Mouse (Mus musculus) limb, embryonic 15.5 days (tissue): Measurements from ENCODE around the gene Tgm2. TPM values are rescaled to one million over a fixed set of nuclear protein-coding genes. Genes with fewer than 3 reads are reported as not detected.
A peak's percentile ranks its signal among the peaks of the same experiment; 100 is the strongest.

ENCODE experiments used
- ATAC-seq: fragments of 200-750 bp; cut with Nextera tagmentation; 2 replicates; pipeline ENCODE4 v1.8.0; 2017; ENCODE audit warnings: low read depth, moderate TSS enrichment; ENCODE audit not compliant: insufficient number of reproducible peaks, low FRiP score, low TSS enrichment
- H3K27ac ChIP-seq: fragments of 300-500 bp; sonication (generic); 2 replicates; pipeline ENCODE4 v1.5.1; 2015; ENCODE audit warnings: moderate library complexity, mild to moderate bottlenecking, inconsistent platforms
- H3K27me3 ChIP-seq: fragments of 300-500 bp; sonication (generic); 2 replicates; pipeline ENCODE4 v1.6.1; 2015; ENCODE audit warnings: inconsistent platforms
- H3K36me3 ChIP-seq: fragments of 300-500 bp; sonication (generic); 2 replicates; pipeline ENCODE4 v1.6.1; 2015; ENCODE audit warnings: inconsistent platforms
- H3K4me1 ChIP-seq: fragments of 300-500 bp; sonication (generic); 2 replicates; pipeline ENCODE4 v1.6.1; 2015; ENCODE audit warnings: inconsistent platforms
- H3K4me2 ChIP-seq: fragments of 300-500 bp; sonication (generic); 2 replicates; pipeline ENCODE4 v1.6.1; 2015; ENCODE audit warnings: mild to moderate bottlenecking, inconsistent platforms
- H3K4me3 ChIP-seq: fragments of 300-500 bp; sonication (generic); 2 replicates; pipeline ENCODE4 v1.5.1; 2015; ENCODE audit warnings: mild to moderate bottlenecking, inconsistent platforms
- H3K9ac ChIP-seq: fragments of 300-500 bp; sonication (generic); 2 replicates; pipeline ENCODE4 v1.6.1; 2015; ENCODE audit warnings: inconsistent platforms
- H3K9me3 ChIP-seq: fragments of 300-500 bp; sonication (generic); 2 replicates; pipeline ENCODE4 v1.6.1; 2016; ENCODE audit warnings: inconsistent platforms
- WGBS: fragments of 180-500 bp; shearing (Covaris S2); methylation state at CpG from one replicate; pipeline ENCODE4 v1.1.7; 2015; 5-methylcytosine and 5-hydroxymethylcytosine counted together
- polyA plus RNA-seq: library from polyadenylated mRNA; unstranded; fragments of >200 nt; fragmentation: Nextera tagmentation; extraction: Ambion mirVana; gene quantifications from 2 replicates; pipeline ENCODE4 v1.2.1, GENCODE M21; 2015

Tgm2 gene
- polyA plus RNA-seq, 1 experiment from 2014 or later: 13.3 TPM

DNA sequence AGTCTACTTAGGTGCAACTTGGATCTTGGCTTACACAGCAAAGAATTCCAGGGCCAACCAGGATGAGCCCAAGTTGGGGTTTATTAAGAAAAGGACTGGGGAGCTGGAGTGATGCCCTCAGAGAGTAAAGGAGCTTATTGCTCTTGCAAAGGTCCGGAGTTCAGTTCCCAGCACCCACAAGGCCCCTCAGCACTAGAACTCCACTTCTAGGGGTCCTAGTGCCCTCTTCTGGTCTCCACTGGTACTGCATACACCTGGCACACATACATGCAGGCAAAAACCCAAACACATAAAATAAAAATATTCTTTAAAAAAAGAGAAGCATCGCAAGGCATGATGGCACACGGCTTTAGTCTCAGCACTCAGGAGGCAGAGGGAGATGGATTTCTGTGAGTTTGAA lies 4.8 kb upstream of the Tgm2 start:
- H3K36me3 ChIP-seq: no peaks in the 10 kb centered on the region
- H3K4me3 ChIP-seq: no peak overlapping the region
- no peak overlapping the region for H3K27ac ChIP-seq
- peaks cover 31% of the 10 kb centered on the region for H3K4me1 ChIP-seq
- no peak for ATAC-seq
- peaks cover 10% of the 10 kb centered on the region for H3K27me3 ChIP-seq
- H3K9ac ChIP-seq: no peak overlapping the region
- 97% methylated on average over 3 of the region's 3 CpGs for WGBS
- H3K9me3 ChIP-seq: no peaks in the 10 kb centered on the region
- no peak overlapping the region for H3K4me2 ChIP-seq

DNA sequence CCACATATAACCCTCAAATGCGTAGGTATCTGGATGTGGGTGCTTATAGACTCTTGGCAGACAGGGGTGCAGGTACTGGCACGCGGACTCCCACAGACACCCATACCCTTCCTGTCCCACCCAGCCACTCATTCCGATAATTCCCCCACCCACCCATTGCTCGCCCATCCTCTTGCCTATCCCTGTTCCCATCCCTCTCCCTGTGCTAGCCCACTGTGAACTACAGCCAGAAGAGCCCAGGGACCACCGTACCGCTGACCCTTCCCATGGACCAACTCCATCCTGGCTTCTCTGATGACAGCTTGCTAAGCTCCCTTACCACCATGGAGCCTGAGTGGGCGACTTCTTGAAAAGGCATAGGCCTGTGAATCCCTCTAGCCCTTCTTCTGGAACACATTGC lies 735 bp upstream of the Tgm2 start:
- Histone ChIP-seq H3K9ac (no peak overlapping the region), H3K27me3 (peaks cover 18% of the 10 kb centered on the region), H3K9me3 (no peaks in the 10 kb centered on the region), H3K27ac (no peak overlapping the region), H3K36me3 (no peaks in the 10 kb centered on the region), H3K4me1 (peaks cover 33% of the 10 kb centered on the region), H3K4me3 (no peak overlapping the region), H3K4me2 (no peak overlapping the region)
- WGBS: 90% methylated on average over 8 of the region's 8 CpGs
- ATAC-seq: no peak

DNA sequence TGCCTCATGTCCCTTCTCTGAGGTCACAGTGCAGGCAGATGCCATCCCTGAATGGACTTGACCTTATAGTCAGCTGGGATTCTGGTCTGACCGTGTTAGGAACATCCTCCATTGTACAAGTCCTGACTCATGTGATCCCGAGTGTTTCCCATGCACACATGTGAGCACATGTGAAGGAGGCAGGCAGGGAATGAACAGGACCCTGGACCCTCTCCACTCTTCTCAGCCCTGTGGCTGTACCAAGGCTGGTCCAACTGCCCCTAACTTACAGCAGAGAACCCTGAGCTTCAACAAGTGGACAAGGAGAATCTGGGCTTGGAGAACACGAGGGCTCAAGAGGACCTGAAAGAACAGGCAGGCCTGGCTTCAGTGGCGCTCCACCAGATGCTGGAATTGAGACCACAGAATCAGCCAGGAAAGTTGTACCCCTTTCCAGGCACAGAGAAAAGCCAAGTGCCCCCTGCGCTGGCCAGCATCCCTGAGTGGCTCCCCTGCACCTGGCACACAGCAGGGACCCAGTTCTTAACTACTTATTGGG lies 639 bp downstream of the Tgm2 start:
- peak overlapping the region; percentile 46 for H3K4me3 ChIP-seq
- H3K9ac ChIP-seq: no peak overlapping the region
- H3K4me2 ChIP-seq: peak overlapping the region; percentile 74
- no peaks in the 10 kb centered on the region for H3K9me3 ChIP-seq
- no peak overlapping the region for H3K27ac ChIP-seq
- H3K36me3 ChIP-seq: no peaks in the 10 kb centered on the region
- H3K27me3 ChIP-seq: peaks cover 18% of the 10 kb centered on the region
- peaks cover 47% of the 10 kb centered on the region for H3K4me1 ChIP-seq
- no peak for ATAC-seq
- 68% methylated on average over 5 of the region's 5 CpGs for WGBS

DNA sequence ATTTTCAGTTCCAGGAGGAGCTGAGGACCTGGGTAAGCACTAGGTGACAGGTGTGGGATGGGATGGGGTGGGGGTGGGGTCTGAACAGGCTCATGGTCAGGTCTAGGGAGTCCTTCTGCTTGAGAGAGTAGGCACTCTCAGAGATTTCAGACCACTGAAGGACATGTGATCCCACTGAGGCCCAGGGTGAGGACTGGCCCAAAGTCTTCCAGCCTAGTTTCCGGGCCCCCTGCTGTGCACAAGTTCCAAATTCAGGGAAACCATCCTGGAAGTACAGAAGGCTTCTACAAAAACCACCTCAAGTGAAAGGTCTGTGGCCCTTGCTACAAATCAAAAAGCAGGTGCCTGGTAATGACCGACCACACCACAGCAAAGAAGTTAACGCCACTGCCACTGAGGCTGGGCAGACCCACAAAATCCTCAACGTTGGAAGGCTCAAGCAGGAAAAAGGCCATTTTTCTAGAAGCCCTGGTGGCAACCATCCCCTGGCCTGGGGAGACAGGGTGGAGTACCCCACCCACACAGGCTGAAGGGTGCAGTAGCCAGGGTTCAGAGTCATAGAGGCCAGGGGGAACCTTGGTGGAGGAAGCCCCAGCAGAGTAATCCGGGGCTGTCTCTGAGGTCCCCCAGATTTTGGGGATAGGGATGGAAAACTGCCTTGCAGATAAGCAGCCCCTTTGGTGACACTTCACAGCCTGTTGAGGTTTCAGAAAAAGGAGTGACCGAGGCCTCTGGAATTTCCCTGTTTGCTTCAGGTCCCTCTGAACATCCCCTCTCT lies 1.3 kb downstream of the Tgm2 start:
- peaks cover 54% of the 10 kb centered on the region for H3K4me1 ChIP-seq

DNA sequence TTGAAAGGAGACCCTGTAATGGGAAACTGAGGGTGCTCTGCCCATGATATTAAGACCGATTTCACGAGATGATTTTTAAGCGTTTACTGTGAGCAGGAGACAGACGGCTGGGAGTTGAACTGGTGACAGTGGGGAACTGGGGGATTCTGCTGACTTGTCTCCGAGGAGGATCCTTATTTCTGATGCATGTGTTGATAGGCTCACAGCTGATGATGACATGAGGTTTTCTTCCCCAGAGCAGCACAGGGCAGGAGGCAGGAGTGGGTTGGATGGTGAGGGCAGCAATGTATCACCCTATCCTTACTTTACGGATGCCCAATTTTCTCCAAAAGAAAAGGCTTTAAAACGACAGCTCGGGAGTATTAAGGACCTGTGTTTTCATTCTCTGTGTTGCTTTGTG lies 2.0 kb downstream of the Tgm2 start:
- peaks cover 18% of the 10 kb centered on the region for H3K27me3 ChIP-seq
- WGBS: 54% methylated on average over 8 of the region's 8 CpGs
- H3K9ac ChIP-seq: no peak overlapping the region
- H3K36me3 ChIP-seq: no peaks in the 10 kb centered on the region
- H3K27ac ChIP-seq: no peak overlapping the region
- H3K4me1 ChIP-seq: peaks cover 60% of the 10 kb centered on the region
- no peak for ATAC-seq
- H3K4me3 ChIP-seq: no peak overlapping the region
- no peak overlapping the region for H3K4me2 ChIP-seq
- no peaks in the 10 kb centered on the region for H3K9me3 ChIP-seq

More for the DNA sequence above, 1.3 kb downstream of the Tgm2 start:
- 81% methylated on average over 6 of the region's 6 CpGs for WGBS
- ATAC-seq: no peak
- Histone ChIP-seq H3K9ac (no peak overlapping the region), H3K36me3 (no peaks in the 10 kb centered on the region), H3K27me3 (peaks cover 18% of the 10 kb centered on the region), H3K4me3 (no peak overlapping the region), H3K9me3 (no peaks in the 10 kb centered on the region), H3K4me2 (peak overlapping the region; percentile 2; the same call in 1 of the 2 replicates), H3K27ac (no peak overlapping the region)

DNA sequence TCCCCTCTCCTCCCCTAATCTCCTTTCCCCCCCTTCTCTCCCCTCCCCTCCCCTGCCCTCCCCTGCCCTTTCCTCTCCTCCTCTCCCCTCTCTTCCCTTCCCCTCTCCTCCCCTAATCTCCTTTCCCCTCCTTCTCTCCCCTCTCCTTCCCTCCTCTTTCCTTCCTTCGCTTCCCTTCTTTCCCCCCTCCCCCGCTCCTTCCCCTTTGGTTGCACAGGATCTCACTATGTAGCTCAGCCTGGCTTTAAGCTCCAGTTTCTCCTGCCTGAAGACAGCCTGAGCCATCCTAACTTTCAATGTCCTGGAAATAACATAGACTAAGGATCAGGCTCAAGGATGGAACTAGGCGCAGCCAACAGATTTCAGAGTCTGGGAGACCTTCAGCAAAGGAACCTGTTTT lies 2.4 kb downstream of the Tgm2 start:
- no peak overlapping the region for H3K27ac ChIP-seq
- no peak overlapping the region for H3K9ac ChIP-seq
- peaks cover 65% of the 10 kb centered on the region for H3K4me1 ChIP-seq
- H3K27me3 ChIP-seq: peaks cover 18% of the 10 kb centered on the region
- H3K9me3 ChIP-seq: no peaks in the 10 kb centered on the region
- 62% methylated on average over 3 of the region's 3 CpGs for WGBS
- H3K4me3 ChIP-seq: no peak overlapping the region
- no peak overlapping the region for H3K4me2 ChIP-seq
- no peak for ATAC-seq
- H3K36me3 ChIP-seq: no peaks in the 10 kb centered on the region

DNA sequence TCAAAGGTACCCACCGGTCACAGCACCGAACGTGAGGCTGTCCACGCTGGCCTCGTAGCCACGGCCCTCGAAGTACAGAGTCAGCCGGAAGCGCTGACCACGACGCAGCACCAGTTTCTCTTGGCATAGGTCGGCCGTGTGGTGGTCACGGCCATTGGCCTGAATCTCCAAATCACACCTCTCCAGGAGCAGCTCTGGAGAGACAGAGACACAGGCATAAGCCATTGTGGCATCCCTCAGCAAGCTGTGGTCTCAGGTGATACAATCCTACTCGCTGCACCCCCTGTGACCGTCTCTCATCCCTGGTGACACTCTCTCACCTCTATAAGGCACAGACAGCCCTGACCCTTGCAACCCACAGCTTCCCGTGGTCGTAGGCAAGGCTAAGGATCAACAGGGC lies 3.3 kb downstream of the Tgm2 start:
- peaks cover 18% of the 10 kb centered on the region for H3K27me3 ChIP-seq
- H3K27ac ChIP-seq: no peak overlapping the region; the same call in 1 of the 2 replicates
- H3K9ac ChIP-seq: no peak overlapping the region
- 78% methylated on average over 18 of the region's 18 CpGs for WGBS
- H3K9me3 ChIP-seq: no peaks in the 10 kb centered on the region
- no peaks in the 10 kb centered on the region for H3K36me3 ChIP-seq
- no peak for ATAC-seq
- peaks cover 68% of the 10 kb centered on the region for H3K4me1 ChIP-seq
- H3K4me2 ChIP-seq: no peak overlapping the region
- no peak overlapping the region for H3K4me3 ChIP-seq

DNA sequence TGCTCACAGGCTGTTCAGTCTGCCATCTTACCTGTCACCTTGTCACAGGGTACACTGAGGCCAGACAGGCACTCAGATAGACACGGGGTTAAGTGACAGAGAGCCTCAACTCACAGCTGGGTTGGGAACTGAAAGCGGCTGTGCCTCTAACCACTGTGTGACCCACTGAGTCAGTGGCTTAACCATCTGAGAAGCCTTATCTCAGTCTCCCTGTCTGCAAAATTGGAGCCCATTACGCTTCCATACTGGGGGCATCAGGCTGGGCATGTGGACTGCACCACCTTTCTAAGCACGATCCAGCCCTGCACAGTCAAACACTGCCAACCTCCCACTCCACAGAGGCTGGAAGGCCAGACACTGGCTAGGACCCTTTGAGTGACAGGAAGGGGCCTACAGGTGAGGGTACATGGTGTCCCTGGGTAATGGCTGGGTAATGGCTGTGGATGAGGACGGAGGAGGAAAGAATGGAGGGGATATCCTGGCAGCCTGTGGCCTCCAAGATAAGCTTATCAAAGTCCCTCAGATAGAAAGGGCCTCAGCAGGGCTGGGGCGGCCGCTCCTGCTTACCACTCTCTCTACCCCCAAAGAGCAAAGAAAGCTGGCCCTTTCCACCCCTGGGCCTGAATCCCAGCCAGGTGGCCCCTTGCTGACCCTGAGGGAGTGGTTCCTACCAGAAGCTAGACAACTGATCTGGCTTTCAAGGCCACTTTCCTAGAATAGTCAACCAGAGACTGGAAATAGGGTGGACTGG lies 4.4 kb downstream of the Tgm2 start:
- H3K4me2 ChIP-seq: no peak overlapping the region
- peaks cover 12% of the 10 kb centered on the region for H3K27me3 ChIP-seq
- H3K4me1 ChIP-seq: peaks cover 73% of the 10 kb centered on the region
- H3K4me3 ChIP-seq: no peak overlapping the region
- H3K36me3 ChIP-seq: no peaks in the 10 kb centered on the region
- H3K9ac ChIP-seq: no peak overlapping the region
- WGBS: 80% methylated on average over 7 of the region's 7 CpGs
- H3K27ac ChIP-seq: peak overlapping the region; percentile 13; the same call in 1 of the 2 replicates
- no peak for ATAC-seq
- H3K9me3 ChIP-seq: no peaks in the 10 kb centered on the region

DNA sequence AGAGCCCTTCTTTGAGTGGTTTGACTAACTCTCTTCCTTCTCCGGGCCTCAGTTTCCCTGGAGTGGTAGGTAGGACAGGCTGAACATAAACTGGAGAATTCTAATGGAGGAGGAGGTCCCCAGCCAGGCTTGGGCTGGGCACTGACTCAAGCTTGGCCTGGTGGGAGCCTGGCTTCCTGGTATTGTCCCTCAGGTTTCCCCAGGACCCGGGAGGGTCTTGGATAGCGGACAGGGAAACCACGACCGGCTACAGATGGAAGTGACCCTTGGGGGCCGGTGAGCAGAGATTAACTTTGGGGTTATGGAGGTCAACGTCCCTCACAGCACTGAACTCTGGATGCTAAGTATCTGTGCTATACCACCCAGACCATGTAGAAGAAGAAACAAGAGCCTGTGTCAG lies 5.0 kb downstream of the Tgm2 start:
- Histone ChIP-seq H3K36me3 (no peaks in the 10 kb centered on the region), H3K4me3 (no peak overlapping the region), H3K9ac (no peak overlapping the region), H3K4me2 (no peak overlapping the region), H3K9me3 (no peaks in the 10 kb centered on the region), H3K27ac (peak overlapping the region; percentile 13; the same call in 1 of the 2 replicates), H3K27me3 (peaks cover 8% of the 10 kb centered on the region), H3K4me1 (peaks cover 73% of the 10 kb centered on the region)
- ATAC-seq: no peak
- 70% methylated on average over 7 of the region's 7 CpGs for WGBS

DNA sequence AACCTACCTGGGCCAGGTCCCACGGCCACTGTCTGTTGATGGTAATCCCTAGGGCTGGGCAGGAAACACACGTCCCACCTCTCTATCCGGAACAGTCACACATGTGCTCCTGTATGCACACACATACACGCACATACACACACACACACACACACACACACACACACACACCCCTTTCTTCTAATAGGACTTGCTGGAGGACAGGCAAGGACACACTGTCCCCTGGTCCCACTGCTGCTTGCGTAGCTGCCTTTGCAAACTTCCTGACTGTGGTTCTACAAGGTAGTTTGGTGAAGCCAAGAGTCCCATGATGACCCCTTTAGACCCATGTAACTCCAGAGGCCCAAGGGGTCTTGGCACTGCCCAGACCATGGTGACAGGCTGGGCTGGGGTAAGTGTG lies 5.6 kb downstream of the Tgm2 start:
- peak overlapping the region; percentile 84 for H3K27ac ChIP-seq

DNA sequence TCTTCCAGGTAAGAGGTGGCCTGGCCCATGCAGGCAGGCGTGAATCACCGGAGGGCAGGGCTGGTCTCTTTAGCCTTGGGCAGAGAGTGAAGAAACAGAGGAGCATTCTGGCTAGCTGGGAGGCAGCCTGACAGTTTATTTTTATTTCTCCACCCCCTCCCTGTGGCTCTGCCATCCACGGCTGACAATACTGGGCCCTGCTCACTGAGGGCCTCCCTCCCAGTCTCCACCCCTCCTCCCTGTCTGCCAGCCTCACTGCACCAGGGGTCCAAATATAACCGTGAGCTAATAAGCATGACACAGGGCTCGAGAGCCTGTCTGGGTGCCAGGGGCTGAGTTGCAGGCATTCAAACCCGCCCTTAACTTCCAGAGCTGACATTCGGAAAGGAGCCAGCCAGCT lies 6.6 kb downstream of the Tgm2 start:
- Histone ChIP-seq H3K9ac (no peak overlapping the region), H3K36me3 (no peaks in the 10 kb centered on the region), H3K27ac (peak overlapping the region; percentile 84), H3K9me3 (no peaks in the 10 kb centered on the region), H3K4me1 (peaks cover 70% of the 10 kb centered on the region), H3K4me2 (0 out of 2 replicates have a peak overlapping the region, but pooled peaks have one; percentile 3), H3K4me3 (no peak overlapping the region), H3K27me3 (no peaks in the 10 kb centered on the region)
- ATAC-seq: peak; percentile 79
- 25% methylated on average over 7 of the region's 7 CpGs for WGBS

More for the DNA sequence above, 5.6 kb downstream of the Tgm2 start:
- WGBS: 72% methylated on average over 5 of the region's 5 CpGs
- Histone ChIP-seq H3K4me2 (no peak overlapping the region), H3K27me3 (peaks cover 6% of the 10 kb centered on the region), H3K36me3 (no peaks in the 10 kb centered on the region), H3K4me1 (peaks cover 73% of the 10 kb centered on the region), H3K4me3 (no peak overlapping the region), H3K9ac (no peak overlapping the region), H3K9me3 (no peaks in the 10 kb centered on the region)
- ATAC-seq: no peak

DNA sequence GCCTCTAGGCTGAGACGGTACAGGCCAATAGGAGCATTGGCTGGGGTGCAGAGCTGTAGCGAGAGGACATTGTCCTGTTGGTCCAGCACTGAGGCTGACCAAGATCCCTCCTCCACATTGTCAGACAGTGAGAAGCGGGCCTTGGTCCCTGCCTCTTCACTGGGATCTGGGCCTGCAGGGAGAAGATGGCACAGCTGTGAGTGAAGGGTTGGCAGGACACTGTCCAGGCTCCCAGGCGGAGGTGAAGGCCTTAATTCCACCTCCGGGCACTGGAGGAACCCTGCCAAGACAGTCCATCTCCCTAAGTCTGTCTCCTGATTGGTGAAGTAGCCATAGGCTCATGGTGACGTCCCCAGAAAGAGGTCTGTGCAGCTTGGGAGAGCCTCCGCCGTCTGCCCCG lies 7.5 kb downstream of the Tgm2 start:
- H3K4me2 ChIP-seq: no peak overlapping the region
- peak overlapping the region; percentile 84; the same call in 1 of the 2 replicates for H3K27ac ChIP-seq
- no peak overlapping the region for H3K9ac ChIP-seq
- H3K9me3 ChIP-seq: no peaks in the 10 kb centered on the region
- 90% methylated on average over 9 of the region's 9 CpGs for WGBS
- H3K36me3 ChIP-seq: no peaks in the 10 kb centered on the region
- H3K27me3 ChIP-seq: no peaks in the 10 kb centered on the region
- H3K4me3 ChIP-seq: no peak overlapping the region
- peaks cover 64% of the 10 kb centered on the region for H3K4me1 ChIP-seq
- ATAC-seq: no peak
